9 mouse cellular contexts compared by ENCODE assay signal in genomic region chr12:76506522-76506921, GRCm38 (mm10). TPM values are rescaled to one million over a fixed set of nuclear protein-coding genes. Genes with fewer than 3 reads are reported as not detected.
DNase-seq lines count a peak whose midpoint lies in the region; ATAC-seq lines count a peak whose summit lies in the region.
"Had no signal": no experiment of that assay in that cellular context is flagged by ENCODE, and none has a peak within 500 bp of the region (broad histone marks: within the 10 kb centered on the region; RNA-seq: fewer than 3 reads in every experiment).

No protein-coding gene starts in this region.

- peak; percentile 31 to 46 for DNase-seq in layer of hippocampus, postnatal 10 days (ENCODE audit: low spot score in 2 of 2)
- DNase-seq in layer of hippocampus, postnatal 14 days (ENCODE audit: low spot score in 2 of 2) = no peak
- DNase-seq in heart, postnatal 36 days = peak; percentile 65 to 67
- no peak for DNase-seq in midbrain, embryonic 11.5 days (ENCODE audit: low spot score, missing footprints)
- DNase-seq in spleen, postnatal 10 days (ENCODE audit: low spot score in 2 of 2) = no peak
- DNase-seq in adrenal gland, adult 18-20 months (ENCODE audit: low spot score in 2 of 2) = no peak
- no peak for DNase-seq in kidney, postnatal 36 days

- peaks cover 2% of the 10 kb centered on the region; the same call in 1 of the 2 replicates for H3K4me1 ChIP-seq in forebrain, embryonic 16.5 days (replicated peaks; ENCODE audit: control insufficient read depth, insufficient read depth, low read length)
- peaks cover 5% of the 10 kb centered on the region for H3K4me1 ChIP-seq in midbrain, embryonic 11.5 days (ENCODE audit: control insufficient read depth, insufficient read depth, low read length)

- H3K4me3 ChIP-seq in forebrain, embryonic 16.5 days (replicated peaks; ENCODE audit: low read length) = no peak overlapping the region
- no peak overlapping the region for H3K4me3 ChIP-seq in midbrain, embryonic 11.5 days (ENCODE audit: low read depth, low read length)
- H3K4me3 ChIP-seq: myocyte had no signal

- no peaks in the 10 kb centered on the region for H3K36me3 ChIP-seq in forebrain, embryonic 16.5 days (ENCODE audit: control insufficient read depth, insufficient read depth)
- no peaks in the 10 kb centered on the region for H3K36me3 ChIP-seq in midbrain, embryonic 11.5 days (ENCODE audit: control insufficient read depth, insufficient read depth, low read length)

- peak; percentile 72; the same call in 1 of the 2 replicates for ATAC-seq in forebrain, embryonic 16.5 days
- ATAC-seq in midbrain, embryonic 11.5 days (ENCODE audit: low FRiP score) = peak; percentile 62

- WGBS in forebrain, embryonic 16.5 days = 28% methylated on average over 2 of the region's 2 CpGs
- WGBS in midbrain, embryonic 11.5 days = 37% methylated on average over 2 of the region's 2 CpGs

- no peak overlapping the region for H3K4me2 ChIP-seq in forebrain, embryonic 16.5 days (ENCODE audit: low read length)
- no peak overlapping the region for H3K4me2 ChIP-seq in midbrain, embryonic 11.5 days

- no peak overlapping the region for H3K27ac ChIP-seq in forebrain, embryonic 16.5 days (ENCODE audit: low read length)
- H3K27ac ChIP-seq in midbrain, embryonic 11.5 days (ENCODE audit: low read depth, low read length) = no peak overlapping the region

- intact Hi-C loops in heart, postnatal 36 days (cut with DNase I) = no loop called here

- no peaks in the 10 kb centered on the region for H3K9me3 ChIP-seq in forebrain, embryonic 16.5 days (ENCODE audit: control insufficient read depth, low read length)
- no peaks in the 10 kb centered on the region for H3K9me3 ChIP-seq in midbrain, embryonic 11.5 days (ENCODE audit: control insufficient read depth, low read length)

- H3K9ac ChIP-seq in forebrain, embryonic 16.5 days (replicated peaks; ENCODE audit: low read depth, low read length) = no peak overlapping the region
- H3K9ac ChIP-seq in midbrain, embryonic 11.5 days (ENCODE audit: low read length) = no peak overlapping the region

- H3K27me3 ChIP-seq in forebrain, embryonic 16.5 days (replicated peaks; ENCODE audit: control insufficient read depth, insufficient read depth, low read length) = no peaks in the 10 kb centered on the region
- no peaks in the 10 kb centered on the region for H3K27me3 ChIP-seq in midbrain, embryonic 11.5 days (ENCODE audit: control insufficient read depth, insufficient read depth, low read length)

RNA-seq across cellular contexts. Expression of gene Plekhg3, which starts 24.2 kb away (rescaled TPM):
- 1 to 10 TPM; 6.1 to 6.2 TPM for total RNA-seq in layer of hippocampus, postnatal 10 days (2021)
- 10 to 100 TPM; 16.1 to 18.6 TPM for total RNA-seq in layer of hippocampus, postnatal 14 days (2021)
- polyA plus RNA-seq in forebrain, embryonic 16.5 days (2015; fragmentation: Nextera tagmentation; extraction: Ambion mirVana) = 1.0 and 1.3 TPM in 2 replicates
- 10 to 100 TPM; 13.2 to 15.2 TPM for total RNA-seq in heart, postnatal 36 days (2021)
- 0.62 and 1.3 TPM in 2 replicates for polyA plus RNA-seq in midbrain, embryonic 11.5 days (2014; fragmentation: Nextera tagmentation; extraction: Ambion mirVana)
- 10 to 100 TPM in 1 of 2 experiments, 1 to 10 TPM in 1; 8.6 to 11.9 TPM for total RNA-seq in adrenal gland, adult 18-20 months (2021)

Comparison
In these comparisons a context has a peak if more than half of its experiments do, and no peak if none do; other contexts are left out.
1. DNase-seq: peak in layer of hippocampus, postnatal 10 days (2 of 2) and heart, postnatal 36 days (2 of 2); none in layer of hippocampus, postnatal 14 days (0 of 2), midbrain, embryonic 11.5 days (single experiment), spleen, postnatal 10 days (0 of 2), adrenal gland, adult 18-20 months (0 of 2) and kidney, postnatal 36 days (0 of 2).